Mouse (Mus musculus): Measurements from ENCODE around the gene Vmn1r39. TPM values are rescaled to one million over a fixed set of nuclear protein-coding genes. Genes with fewer than 3 reads are reported as not detected.

Vmn1r39 gene
- total RNA-seq (2023; ENCODE audit: inconsistent age), result not detected in 4 replicates

GRCm38 (mm10) chr6:66810509-66810908 is at the start of gene Vmn1r39:
Gene Vmn1r39, minus strand, starts transcription at chr6:66810609.

DNA sequence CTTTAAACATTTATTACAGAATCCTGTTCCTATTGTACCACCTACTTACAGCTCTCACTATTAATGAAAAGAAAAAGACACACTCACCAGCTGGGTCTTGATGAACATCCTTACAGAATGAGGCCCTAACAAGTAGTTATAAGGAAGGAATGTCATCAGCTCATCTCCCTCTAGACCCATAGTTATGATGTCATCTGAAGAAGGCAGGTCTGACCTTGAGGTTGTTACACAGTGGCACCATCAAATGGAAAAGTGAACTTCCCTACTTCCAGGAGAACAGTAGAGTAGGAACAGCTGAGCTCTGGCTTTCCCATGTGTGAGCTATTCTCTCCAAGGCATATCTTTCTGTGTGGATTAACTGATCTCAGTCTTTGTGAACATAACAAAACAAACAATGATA is 27.9 kb downstream of the Vmn1r39 start, which contains the start of gene Vmn1r38:
TSS of gene Vmn1r38 (minus strand) at position 101 of the 400 bp plus-strand sequence.

Other genes with a start within 250 kb of the Vmn1r39 start
- not detected in 4 replicates for gene Vmn1r33, start 192.3 kb downstream of the Vmn1r39 start, total RNA-seq (2023; ENCODE audit: inconsistent age)
- gene Vmn1r34, start 166.7 kb downstream of the Vmn1r39 start, total RNA-seq (2023; ENCODE audit: inconsistent age), result not detected in 4 replicates
- not detected in 4 replicates for gene Vmn1r35, start 124.7 kb downstream of the Vmn1r39 start, total RNA-seq (2023; ENCODE audit: inconsistent age)
- not detected in 4 replicates for gene Vmn1r36, start 91.4 kb downstream of the Vmn1r39 start, total RNA-seq (2023; ENCODE audit: inconsistent age)
- gene Vmn1r37, start 81.2 kb downstream of the Vmn1r39 start, total RNA-seq (2023; ENCODE audit: inconsistent age), result not detected in 4 replicates
- not detected in 4 replicates for gene Vmn1r38, start 28.0 kb downstream of the Vmn1r39 start, total RNA-seq (2023; ENCODE audit: inconsistent age)
- gene Gng12, start 85.8 kb upstream of the Vmn1r39 start, total RNA-seq (2023; ENCODE audit: inconsistent age), result 7.5 to 10.9 TPM (median 9.1 TPM) in 4 replicates
- 47.9 to 61.2 TPM (median 57.7 TPM) in 4 replicates for gene Gadd45a, start 226.8 kb upstream of the Vmn1r39 start, total RNA-seq (2023; ENCODE audit: inconsistent age)